Mouse (Mus musculus): Measurements from ENCODE around the gene Teddm2. TPM values are rescaled to one million over a fixed set of nuclear protein-coding genes. Genes with fewer than 3 reads are reported as not detected.
"Not testable (repeated sequence)": the region's sequence is repeated elsewhere in the genome, so short reads cannot be mapped to it uniquely, and the experiment has no call there.

The Teddm2 gene
- polyA plus RNA-seq, 1 experiment from 2014 or later = 0.33 TPM

GRCm38 (mm10) chr1:153898989-153899730 is 868 bp downstream of the Teddm2 start:
- DNase-seq (ENCODE audit: extremely low spot score, low spot score) = no peak
- peaks cover 16% of the 10 kb centered on the region for H3K36me3 ChIP-seq (replicated peaks)
- H3K4me1 ChIP-seq = peaks cover 61% of the 10 kb centered on the region
- 0 out of 2 replicates have a peak, but pooled peaks cover 2% of the 10 kb centered on the region for H3K27me3 ChIP-seq (ENCODE audit: poor library complexity, severe bottlenecking)
- no peaks in the 10 kb centered on the region for H3K9me3 ChIP-seq
- peak overlapping the region; percentile 88 for H3K4me3 ChIP-seq
- WGBS = 22% methylated on average over 22 of the region's 22 CpGs
- H3K27ac ChIP-seq = peak overlapping the region; percentile 97

- Histone ChIP-seq H3K4me3 (no peak overlapping the region), H3K9me3 (no peaks in the 10 kb centered on the region), H3K27me3 (ENCODE audit: poor library complexity, severe bottlenecking) (peaks cover 5% of the 10 kb centered on the region; the same call in 1 of the 2 replicates), H3K27ac (0 out of 2 replicates have a peak overlapping the region, but pooled peaks have one; percentile 3), H3K4me1 (peaks cover 41% of the 10 kb centered on the region), H3K36me3 (replicated peaks) (no peaks in the 10 kb centered on the region)
- no peak for DNase-seq (ENCODE audit: extremely low spot score, low spot score)
- WGBS = 91% methylated on average over 8 of the region's 8 CpGs
Measured at GRCm38 (mm10) chr1:153897196-153897595, 2.8 kb downstream of the Teddm2 start.

GRCm38 (mm10) chr1:153894979-153895378 is 5.0 kb downstream of the Teddm2 start:
- H3K4me1 ChIP-seq = peaks cover 24% of the 10 kb centered on the region
- peaks cover 5% of the 10 kb centered on the region; the same call in 1 of the 2 replicates for H3K27me3 ChIP-seq (ENCODE audit: poor library complexity, severe bottlenecking)
- 36% methylated on average over 5 of the region's 5 CpGs for WGBS
- no peaks in the 10 kb centered on the region for H3K9me3 ChIP-seq
- H3K36me3 ChIP-seq (replicated peaks) = no peaks in the 10 kb centered on the region
- H3K4me3 ChIP-seq = no peak overlapping the region
- peak; percentile 63 for DNase-seq (ENCODE audit: extremely low spot score, low spot score)
- H3K27ac ChIP-seq = no peak overlapping the region

- no peak for DNase-seq (ENCODE audit: extremely low spot score, low spot score)
- H3K36me3 ChIP-seq (replicated peaks) = no peaks in the 10 kb centered on the region
- no peak overlapping the region for H3K4me3 ChIP-seq
- H3K27me3 ChIP-seq (ENCODE audit: poor library complexity, severe bottlenecking) = peaks cover 5% of the 10 kb centered on the region; the same call in 1 of the 2 replicates
- no peak overlapping the region for H3K27ac ChIP-seq
- WGBS = 78% methylated on average over 8 of the region's 8 CpGs
- no peaks in the 10 kb centered on the region for H3K9me3 ChIP-seq
- peaks cover 21% of the 10 kb centered on the region for H3K4me1 ChIP-seq
Measured at GRCm38 (mm10) chr1:153894201-153894893, 5.7 kb downstream of the Teddm2 start.

GRCm38 (mm10) chr1:153893746-153894145 is 6.3 kb downstream of the Teddm2 start:
- Histone ChIP-seq H3K27ac (no peak overlapping the region), H3K4me1 (peaks cover 15% of the 10 kb centered on the region), H3K9me3 (no peaks in the 10 kb centered on the region), H3K36me3 (replicated peaks) (no peaks in the 10 kb centered on the region), H3K27me3 (ENCODE audit: poor library complexity, severe bottlenecking) (peaks cover 5% of the 10 kb centered on the region; the same call in 1 of the 2 replicates), H3K4me3 (no peak overlapping the region)
- WGBS = 80% methylated on average over 2 of the region's 2 CpGs
- no peak for DNase-seq (ENCODE audit: extremely low spot score, low spot score)

GRCm38 (mm10) chr1:153891442-153891841 is 8.6 kb downstream of the Teddm2 start, which contains the start of gene Teddm1a:
Teddm1a (plus strand) TSS chr1:153891742.
- no peak for DNase-seq (ENCODE audit: extremely low spot score, low spot score)
- H3K36me3 ChIP-seq (replicated peaks) = no peaks in the 10 kb centered on the region
- H3K4me3 ChIP-seq = no peak within 1 kb of the TSS
- WGBS = 72% methylated on average over 4 of the region's 4 CpGs
- H3K27me3 ChIP-seq (ENCODE audit: poor library complexity, severe bottlenecking) = peaks cover 5% of the 10 kb centered on the region; the same call in 1 of the 2 replicates
- no peaks in the 10 kb centered on the region for H3K9me3 ChIP-seq
- H3K4me1 ChIP-seq = peaks cover 7% of the 10 kb centered on the region; the same call in 1 of the 2 replicates
- no peak within 1 kb of the TSS for H3K27ac ChIP-seq

GRCm38 (mm10) chr1:153890121-153890520 is 9.9 kb downstream of the Teddm2 start:
- Histone ChIP-seq H3K27me3 (ENCODE audit: poor library complexity, severe bottlenecking) (peaks cover 5% of the 10 kb centered on the region; the same call in 1 of the 2 replicates), H3K4me1 (peaks cover 5% of the 10 kb centered on the region)
- 94% methylated on average over 10 of the region's 10 CpGs for WGBS

GRCm38 (mm10) chr1:153886024-153886633 is 13.9 kb downstream of the Teddm2 start:
- 53% methylated on average over 17 of the region's 17 CpGs for WGBS
- no peak for DNase-seq (ENCODE audit: extremely low spot score, low spot score)
- Histone ChIP-seq H3K9me3 (no peaks in the 10 kb centered on the region), H3K27me3 (ENCODE audit: poor library complexity, severe bottlenecking) (no peaks in the 10 kb centered on the region; the same call in 1 of the 2 replicates), H3K27ac (no peak overlapping the region), H3K36me3 (replicated peaks) (no peaks in the 10 kb centered on the region), H3K4me1 (peaks cover 3% of the 10 kb centered on the region), H3K4me3 (no peak overlapping the region)

More at GRCm38 (mm10) chr1:153890121-153890520, 9.9 kb downstream of the Teddm2 start:
- Histone ChIP-seq H3K9me3 (no peaks in the 10 kb centered on the region), H3K4me3 (no peak overlapping the region), H3K36me3 (replicated peaks) (no peaks in the 10 kb centered on the region), H3K27ac (no peak overlapping the region)
- no peak for DNase-seq (ENCODE audit: extremely low spot score, low spot score)

- H3K4me1 ChIP-seq; H3K4me3 ChIP-seq; H3K27me3 ChIP-seq (ENCODE audit: poor library complexity, severe bottlenecking); DNase-seq (ENCODE audit: extremely low spot score, low spot score); H3K9me3 ChIP-seq; H3K36me3 ChIP-seq (replicated peaks); H3K27ac ChIP-seq: not testable (repeated sequence)
- 96% methylated on average over 17 of the region's 17 CpGs for WGBS
Measured at GRCm38 (mm10) chr1:153880391-153880790, 19.6 kb downstream of the Teddm2 start.

- Histone ChIP-seq H3K27ac (no peak within 1 kb of the TSS), H3K9me3 (no peaks in the 10 kb centered on the region), H3K27me3 (ENCODE audit: poor library complexity, severe bottlenecking) (no peaks in the 10 kb centered on the region), H3K4me3 (no peak within 1 kb of the TSS), H3K36me3 (replicated peaks) (no peaks in the 10 kb centered on the region), H3K4me1 (no peaks in the 10 kb centered on the region)
- WGBS = 89% methylated on average over 6 of the region's 6 CpGs
- DNase-seq (ENCODE audit: extremely low spot score, low spot score) = no peak
Measured at GRCm38 (mm10) chr1:153874045-153874444, 26.0 kb downstream of the Teddm2 start, which contains the start of gene Teddm1b. Teddm1b (plus strand) TSS chr1:153874345.

GRCm38 (mm10) chr1:153855946-153856345 is 44.1 kb downstream of the Teddm2 start:
- no peaks in the 10 kb centered on the region for H3K27me3 ChIP-seq (ENCODE audit: poor library complexity, severe bottlenecking)
- no peaks in the 10 kb centered on the region for H3K4me1 ChIP-seq
- no peaks in the 10 kb centered on the region for H3K9me3 ChIP-seq
- 87% methylated on average over 8 of the region's 8 CpGs for WGBS
- no peaks in the 10 kb centered on the region for H3K36me3 ChIP-seq (replicated peaks)
- no peak for DNase-seq (ENCODE audit: extremely low spot score, low spot score)
- H3K4me3 ChIP-seq = no peak overlapping the region
- no peak overlapping the region for H3K27ac ChIP-seq

GRCm38 (mm10) chr1:153852696-153853095 is 47.3 kb downstream of the Teddm2 start:
- H3K4me1 ChIP-seq; H3K27me3 ChIP-seq (ENCODE audit: poor library complexity, severe bottlenecking); H3K27ac ChIP-seq; DNase-seq (ENCODE audit: extremely low spot score, low spot score); H3K9me3 ChIP-seq; H3K36me3 ChIP-seq (replicated peaks); H3K4me3 ChIP-seq: not testable (repeated sequence)
- 88% methylated on average over 7 of the region's 7 CpGs for WGBS

Data from forebrain, embryonic 10.5 days (tissue).